Mouse (Mus musculus) A20 (cell line): ENCODE data around the gene Pnrc2.

Experiments used
- DNase-seq: peaks from one replicate; pipeline ENCODE4 v3.0.0-alpha.2; 2011; ENCODE audit warnings: low read depth, low spot score

Pnrc2 gene

DNA sequence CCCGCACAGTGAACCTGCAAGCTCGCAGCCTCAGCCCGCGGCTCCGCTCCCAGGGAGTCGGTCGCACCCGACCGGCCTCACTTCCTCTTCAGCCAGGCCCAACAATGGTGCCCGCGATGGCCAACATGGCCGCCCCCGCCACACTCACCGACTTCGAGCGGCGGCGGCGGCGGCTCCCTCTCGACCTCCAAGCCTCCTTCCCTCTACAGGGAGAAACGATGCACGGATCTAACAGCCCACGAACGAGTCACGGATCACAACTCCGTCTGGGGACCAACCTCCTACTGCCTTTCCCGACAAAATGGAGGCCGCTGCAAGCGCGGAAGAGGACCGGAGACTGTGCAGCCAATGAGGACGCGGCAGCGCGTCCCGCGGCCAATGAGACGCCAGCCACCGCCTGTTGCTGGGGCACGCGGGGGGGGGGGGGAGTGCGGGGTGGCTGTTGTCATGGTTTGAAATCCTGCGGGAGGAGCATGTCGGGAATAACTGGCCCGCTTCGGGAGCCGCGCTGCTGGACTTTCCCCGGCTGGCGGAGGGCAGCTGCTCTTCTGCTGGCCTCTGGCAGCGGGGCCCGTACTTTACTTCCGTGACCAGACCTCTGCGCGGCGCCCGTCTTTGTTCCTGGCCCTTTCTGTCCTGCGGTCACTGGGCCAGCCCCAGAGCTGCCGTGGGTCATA lies at the start of gene Pnrc2:
Gene Pnrc2, minus strand, starts transcription at position 325 of the 677 bp plus-strand sequence.
- DNase-seq = peak; percentile 97

DNA sequence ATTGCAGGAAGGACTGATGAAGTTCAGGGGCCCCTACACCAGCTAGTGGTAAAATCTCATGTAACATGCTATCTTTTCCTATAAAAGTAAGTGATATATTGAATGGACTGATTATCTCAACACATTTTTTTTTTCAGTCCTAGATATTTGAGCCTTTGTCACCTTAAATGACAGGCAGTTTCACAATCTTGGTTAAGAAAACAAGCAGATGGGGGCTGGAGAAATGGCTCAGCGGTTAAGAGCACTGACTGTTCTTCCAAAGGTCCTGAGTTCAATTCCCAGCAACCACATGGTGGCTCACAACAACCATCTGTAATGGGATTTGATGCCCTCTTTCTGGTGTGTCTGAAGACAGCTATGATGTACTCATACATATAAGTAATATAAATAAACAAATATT lies 48.5 kb upstream of the Pnrc2 start:
- DNase-seq = no peak

GRCm38 (mm10) chr4:135921257-135922120 lies 47.8 kb upstream of the Pnrc2 start:
- DNase-seq = peak; percentile 63

GRCm38 (mm10) chr4:135920304-135921241 lies 46.9 kb upstream of the Pnrc2 start, which contains the start of gene Fuca1:
Gene Fuca1, plus strand, starts transcription at chr4:135920735.
- peak; percentile 98 for DNase-seq

DNA sequence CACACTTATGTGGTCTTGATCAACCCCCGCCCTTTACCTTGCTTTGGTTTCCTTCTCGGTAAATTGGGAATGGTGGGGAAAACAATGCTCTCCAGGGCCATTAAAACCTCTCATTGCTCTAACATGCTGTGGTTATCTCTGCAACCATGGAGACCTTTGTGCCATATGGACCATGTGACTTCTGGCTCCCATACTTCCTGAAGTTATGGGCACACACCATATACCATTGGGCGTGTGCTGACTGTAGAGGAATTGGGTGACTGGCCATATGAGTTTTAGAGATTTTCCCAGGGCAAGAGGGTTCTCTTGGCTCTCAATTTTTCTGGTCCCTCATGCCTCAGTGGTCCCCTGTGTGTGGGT lies 45.6 kb upstream of the Pnrc2 start:
- DNase-seq = no peak

GRCm38 (mm10) chr4:135918635-135919279 lies 45.1 kb upstream of the Pnrc2 start:
- DNase-seq = peak; percentile 68

- DNase-seq = no peak
Observed at GRCm38 (mm10) chr4:135913433-135913832, 39.8 kb upstream of the Pnrc2 start.

DNA sequence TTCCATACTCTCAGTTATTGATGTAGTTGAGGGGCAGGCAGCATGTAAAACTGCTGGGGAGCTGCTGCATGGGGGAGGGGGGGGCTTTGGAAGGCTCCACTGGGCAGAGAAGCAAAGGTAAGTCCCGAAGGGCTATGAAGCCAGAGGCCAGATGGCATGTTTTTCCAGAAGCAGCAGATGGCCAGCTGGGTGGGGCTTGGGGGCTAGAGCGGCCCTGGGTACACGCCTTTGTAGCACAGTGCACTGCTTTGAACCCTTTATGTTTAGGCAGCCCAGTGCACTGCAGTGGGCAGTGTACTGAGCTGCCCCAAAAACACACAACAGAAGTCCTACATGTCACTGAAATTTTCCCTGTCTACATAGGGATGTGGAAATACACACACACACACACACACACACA lies 39.2 kb upstream of the Pnrc2 start:
- DNase-seq = no peak

GRCm38 (mm10) chr4:135912164-135912563 lies 38.5 kb upstream of the Pnrc2 start:
- no peak for DNase-seq

GRCm38 (mm10) chr4:135911531-135911930 lies 37.9 kb upstream of the Pnrc2 start:
- DNase-seq = no peak

DNA sequence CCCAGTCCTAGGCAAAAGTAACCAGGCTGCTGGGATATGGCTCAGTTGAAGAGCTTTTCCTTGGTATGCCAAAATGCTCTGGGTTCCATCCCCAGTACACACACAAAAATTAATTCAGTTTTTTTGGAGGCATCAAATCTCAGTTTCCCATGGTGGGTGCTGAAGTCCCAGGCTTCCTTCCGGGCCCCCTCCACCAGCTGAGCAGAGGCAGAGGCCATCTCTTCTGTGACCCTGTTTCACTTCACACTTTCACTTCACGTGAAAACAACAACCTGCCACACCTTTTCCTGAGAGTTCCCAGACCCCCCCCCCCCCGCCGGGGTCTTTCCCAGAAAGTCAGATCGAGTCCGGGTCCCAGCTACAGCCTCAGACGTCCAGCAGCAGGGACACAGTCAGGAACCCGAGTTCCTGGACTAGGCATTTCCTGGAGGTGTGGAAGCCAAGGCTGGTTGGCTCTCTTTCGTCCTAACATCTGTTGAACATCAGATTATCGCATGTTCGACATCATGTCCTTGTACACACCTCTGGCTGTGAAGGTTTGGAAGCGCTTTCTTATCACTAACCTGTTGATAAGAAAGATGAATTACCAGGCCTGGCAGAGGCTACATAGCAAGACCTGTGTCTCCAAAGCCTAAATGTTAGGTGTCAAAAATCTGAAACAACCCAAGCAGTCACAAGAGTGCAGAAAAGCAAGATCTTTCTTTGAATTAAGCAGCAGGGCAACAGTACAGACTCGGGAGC lies 35.8 kb upstream of the Pnrc2 start:
- DNase-seq = no peak

- DNase-seq = no peak
Observed at GRCm38 (mm10) chr4:135906633-135907032, 33.0 kb upstream of the Pnrc2 start.

DNA sequence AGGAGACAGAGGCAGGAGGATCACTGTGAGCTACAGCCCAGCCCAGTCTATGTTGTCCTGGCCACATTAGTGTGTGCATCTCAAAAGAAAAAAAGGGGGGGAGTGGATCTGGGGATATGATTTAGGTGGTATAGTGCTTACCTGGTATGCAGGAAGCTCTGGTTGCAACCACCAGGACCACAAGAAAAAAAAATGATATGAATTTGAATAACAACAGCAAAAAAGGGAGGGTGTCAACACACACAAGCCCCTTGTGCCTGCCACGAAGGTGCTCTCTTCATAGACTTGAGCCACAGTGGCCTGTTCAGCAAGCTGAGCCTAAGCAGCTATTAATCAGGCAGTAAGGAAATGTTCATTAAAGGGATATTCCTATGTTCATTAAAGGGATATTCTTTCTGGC lies 31.2 kb upstream of the Pnrc2 start:
- no peak for DNase-seq

DNA sequence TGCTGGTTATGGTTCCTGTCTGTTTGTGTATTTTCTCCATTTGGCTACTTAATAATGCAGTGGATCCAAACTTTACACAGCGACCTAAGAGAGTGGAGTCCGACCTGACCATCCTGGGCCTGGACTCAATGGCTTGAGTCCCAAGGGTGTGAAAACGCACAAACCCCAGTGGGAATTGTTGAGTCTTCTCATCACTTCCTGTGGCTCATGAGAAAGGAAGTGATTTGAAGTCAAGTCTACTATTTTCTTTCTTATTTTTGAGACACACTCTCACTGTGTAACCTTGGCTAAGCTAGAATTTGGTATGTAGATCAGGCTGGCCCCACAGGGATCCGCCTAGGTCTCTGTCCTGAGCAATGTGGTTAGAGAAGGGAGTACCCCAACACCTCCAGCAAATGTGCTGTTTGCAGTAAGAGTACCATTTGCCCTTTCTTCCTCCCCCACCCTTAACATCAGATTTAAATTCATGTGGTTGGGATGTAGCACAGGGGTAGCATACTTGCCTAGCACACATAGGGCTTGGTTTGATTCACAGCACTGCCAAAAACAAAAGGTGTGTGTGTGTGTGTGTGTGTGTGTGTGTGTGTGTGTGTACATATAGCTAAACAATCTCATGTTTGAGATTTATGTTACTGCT lies 29.1 kb upstream of the Pnrc2 start:
- no peak for DNase-seq

DNA sequence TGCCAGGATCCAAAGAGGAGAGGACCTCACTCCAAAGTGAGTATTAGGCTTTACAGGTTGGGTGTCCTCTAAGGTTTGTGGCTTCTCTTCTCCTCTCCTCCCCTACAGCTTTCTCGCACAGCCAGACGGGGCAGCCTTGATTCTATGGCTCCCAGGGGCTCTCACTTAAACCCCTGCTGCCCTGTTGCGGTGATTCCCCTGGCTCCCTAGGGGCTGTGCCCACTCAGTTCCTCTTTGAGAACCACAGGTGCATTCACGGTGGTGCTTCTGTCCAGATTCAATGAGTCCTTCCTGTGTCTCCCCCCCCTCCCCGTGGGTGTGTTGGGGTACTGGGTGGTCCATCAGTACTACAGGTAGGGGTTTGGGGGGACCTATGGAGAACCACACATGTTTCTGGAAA lies 26.4 kb upstream of the Pnrc2 start:
- peak; percentile 85 for DNase-seq

GRCm38 (mm10) chr4:135899050-135899448 lies 25.4 kb upstream of the Pnrc2 start:
- no peak for DNase-seq

DNA sequence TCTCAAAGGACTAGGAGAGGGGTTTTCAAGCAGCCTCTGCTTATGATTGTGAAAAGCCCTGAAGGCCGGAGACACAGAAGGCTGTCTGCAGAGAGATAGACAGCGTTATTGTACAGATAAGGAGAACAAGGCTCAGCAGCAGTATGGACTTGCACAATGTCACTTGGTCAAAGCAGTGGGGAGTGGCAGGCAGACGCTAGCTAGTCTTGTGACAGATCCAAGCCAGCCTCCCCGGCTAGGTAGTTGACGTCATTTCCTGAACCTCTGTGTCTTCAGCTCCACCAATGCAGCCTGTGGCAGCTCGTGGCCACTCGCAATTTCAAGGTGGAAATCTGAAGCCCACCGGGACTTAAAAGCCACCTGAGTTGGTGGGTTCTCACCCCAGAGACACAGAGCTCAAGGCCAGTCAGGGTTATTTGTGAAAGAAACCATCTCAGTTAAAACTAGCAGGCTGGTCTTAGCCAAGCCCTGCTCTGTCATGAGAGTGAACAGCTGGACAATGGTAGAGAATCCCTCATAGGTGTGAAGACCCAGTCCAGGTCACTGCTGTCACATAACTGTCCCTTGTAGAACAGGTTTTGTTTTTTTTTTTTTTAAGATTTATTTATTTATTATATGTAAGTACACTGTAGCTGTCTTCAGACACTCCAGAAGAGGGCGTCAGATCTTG lies 24.9 kb upstream of the Pnrc2 start:
- DNase-seq = peak; percentile 82

DNA sequence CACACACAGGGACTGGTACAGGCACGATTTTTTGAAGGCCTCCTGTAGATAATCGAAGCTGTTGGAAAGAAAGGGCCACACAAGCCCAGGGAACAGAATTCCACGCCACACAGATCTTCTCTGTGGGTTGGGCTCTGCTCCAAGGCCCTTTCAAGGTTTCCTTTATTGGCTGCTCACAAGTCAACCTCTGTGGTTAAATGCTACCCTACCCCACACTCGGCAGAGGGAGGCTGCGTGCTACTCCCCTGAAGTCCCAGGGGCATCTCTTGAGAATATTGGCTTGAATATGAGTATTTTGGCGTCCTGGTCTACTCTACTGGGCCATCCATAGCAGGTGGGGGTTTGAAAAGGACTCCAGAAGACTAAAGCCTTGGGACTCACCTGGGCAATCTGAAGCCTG lies 22.5 kb upstream of the Pnrc2 start:
- no peak for DNase-seq

DNA sequence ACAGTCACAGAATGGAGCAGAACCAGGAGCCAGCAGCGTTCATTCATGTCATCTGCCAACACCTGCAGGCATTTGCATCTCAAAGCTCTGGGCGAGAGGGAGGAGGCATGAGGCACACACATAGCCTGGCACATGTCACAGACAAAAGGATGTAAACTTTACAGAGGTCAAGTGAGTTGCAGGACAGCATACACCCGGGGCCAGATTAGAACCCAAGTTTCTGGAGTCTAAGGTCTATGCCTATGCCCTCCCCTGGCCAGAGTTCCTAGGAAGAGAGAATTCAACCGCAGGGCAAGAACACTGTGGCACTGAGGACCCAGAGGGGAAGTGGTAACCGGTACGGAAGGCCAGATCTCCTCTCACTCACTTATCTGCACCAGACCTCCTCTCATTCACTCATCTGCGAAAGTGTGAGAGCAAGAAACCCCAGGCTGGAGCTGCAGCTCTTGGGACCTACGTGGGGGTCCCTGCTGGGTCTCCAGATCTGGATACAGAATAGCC lies 21.5 kb upstream of the Pnrc2 start, which contains the start of gene Cnr2:
Gene Cnr2, plus strand, starts transcription at position 324 of the 501 bp plus-strand sequence.
- peak; percentile 85 for DNase-seq
